Mouse (Mus musculus) urinary bladder, adult 2 months (tissue): ENCODE results near the gene Zfp160. TPM values are rescaled to one million over a fixed set of nuclear protein-coding genes. Genes with fewer than 3 reads are reported as not detected.
"Not testable (repeated sequence)": the region's sequence is repeated elsewhere in the genome, so short reads cannot be mapped to it uniquely, and the experiment has no call there.

Experiments
- DNase-seq: peaks from one replicate; pipeline ENCODE4 v3.0.0; 2022; ENCODE audit warnings: low spot score
- polyA plus RNA-seq: library from polyadenylated mRNA; depleted of rRNA; stranded (reverse); fragments of >200 nt; gene quantifications from 2 replicates; pipeline ENCODE4 v1.2.3, GENCODE M21; 2012; rRNA removed

Gene Zfp160
- polyA plus RNA-seq: 14.3 and 16.8 TPM in 2 replicates

DNA sequence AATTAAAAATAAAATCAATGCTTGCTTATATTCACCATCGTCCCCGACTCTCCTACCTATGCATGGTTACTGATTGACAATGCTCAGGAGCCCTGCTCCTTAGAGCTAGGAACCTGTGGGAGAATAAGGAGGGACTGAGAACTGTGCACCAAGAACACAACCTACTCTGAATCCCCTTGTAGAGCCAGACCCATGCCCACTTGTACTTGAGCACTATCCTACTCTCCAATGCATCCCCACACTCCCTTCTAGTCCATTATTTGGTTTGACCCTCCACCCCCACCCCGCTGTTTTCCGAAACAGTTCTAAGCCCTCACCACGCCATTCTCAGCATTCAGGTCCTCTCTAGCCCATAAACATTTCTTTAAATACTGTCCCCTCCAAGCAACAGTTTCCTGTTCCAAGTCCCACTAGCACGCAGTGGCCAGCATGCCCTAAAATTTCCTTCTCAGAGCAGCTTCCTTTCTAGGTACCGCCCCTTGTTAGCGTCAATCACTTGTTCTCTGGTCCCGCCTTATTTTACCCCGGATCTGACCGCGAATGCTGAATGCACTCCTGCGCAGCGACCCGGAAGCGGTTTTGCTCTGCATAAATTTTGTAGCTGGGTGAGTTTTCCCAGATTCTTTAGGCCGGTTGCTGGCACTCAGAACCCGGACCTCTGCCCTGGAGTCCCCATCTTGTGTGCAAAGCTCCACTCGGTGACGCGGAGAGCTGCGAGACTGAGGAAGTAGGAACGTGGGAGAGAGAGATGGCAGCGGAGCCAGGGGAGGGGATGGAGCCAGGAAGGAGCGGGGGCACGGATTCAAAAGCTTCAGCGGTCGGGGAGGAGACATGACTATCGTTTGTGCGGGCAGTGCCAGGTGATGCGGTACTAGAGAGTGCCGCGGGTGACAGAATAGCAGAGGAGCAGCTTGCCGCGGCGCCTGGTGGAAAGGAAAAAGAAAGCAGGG is at the start of gene Zfp160:
Gene Zfp160 (plus strand): TSS at position 522 of the 950 bp plus-strand sequence.
- DNase-seq: peak; percentile 69

GRCm38 (mm10) chr17:20960386-20960785 is 48.3 kb upstream of the Zfp160 start:
- DNase-seq: no peak

GRCm38 (mm10) chr17:20965421-20965820 is 43.3 kb upstream of the Zfp160 start:
- no peak for DNase-seq

GRCm38 (mm10) chr17:20966681-20967080 is 42.0 kb upstream of the Zfp160 start:
- no peak for DNase-seq

DNA sequence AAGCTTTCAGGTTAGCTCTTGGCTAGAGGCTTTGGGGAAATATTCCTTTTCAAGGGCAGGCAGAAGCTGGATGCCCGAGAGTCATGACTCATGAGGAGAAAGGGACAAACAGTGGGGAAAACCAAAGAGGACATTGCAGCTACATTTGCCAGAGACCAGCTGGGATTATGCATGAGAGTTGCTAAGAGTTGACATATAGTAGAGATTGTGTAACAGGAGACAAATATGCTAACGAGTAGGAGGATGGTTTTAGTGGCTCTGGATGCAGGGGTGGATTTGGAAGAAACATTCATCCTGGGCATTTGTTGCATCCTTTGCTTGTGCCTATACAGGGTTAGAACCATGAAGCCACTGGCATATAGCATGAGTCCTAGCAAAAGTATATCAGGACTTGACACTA is 15.0 kb upstream of the Zfp160 start:
- DNase-seq: no peak

GRCm38 (mm10) chr17:20996364-20996763 is 12.3 kb upstream of the Zfp160 start, which contains the start of gene Vmn1r233:
Vmn1r233 (minus strand) TSS chr17:20996464.
- DNase-seq: no peak

DNA sequence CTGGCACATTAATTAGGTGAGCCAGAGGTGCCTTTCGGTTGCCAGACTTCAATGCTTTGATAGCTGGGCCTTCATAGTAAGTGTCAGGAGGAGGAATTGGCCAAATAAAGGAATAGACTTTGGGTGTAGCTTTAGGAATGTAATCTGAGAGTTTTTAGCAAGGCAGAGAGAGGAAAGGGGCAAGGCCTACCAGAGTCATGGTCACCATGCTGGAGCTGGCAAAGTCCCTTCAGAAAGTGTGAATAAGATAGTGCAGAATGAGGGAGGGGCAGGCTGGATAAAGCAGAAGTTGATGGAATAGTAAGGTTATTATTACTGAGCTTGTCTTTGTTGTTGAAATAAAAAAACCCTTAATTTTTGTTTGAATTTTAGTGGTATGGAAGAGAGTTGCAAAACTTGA is 1.0 kb downstream of the Zfp160 start:
- no peak for DNase-seq

DNA sequence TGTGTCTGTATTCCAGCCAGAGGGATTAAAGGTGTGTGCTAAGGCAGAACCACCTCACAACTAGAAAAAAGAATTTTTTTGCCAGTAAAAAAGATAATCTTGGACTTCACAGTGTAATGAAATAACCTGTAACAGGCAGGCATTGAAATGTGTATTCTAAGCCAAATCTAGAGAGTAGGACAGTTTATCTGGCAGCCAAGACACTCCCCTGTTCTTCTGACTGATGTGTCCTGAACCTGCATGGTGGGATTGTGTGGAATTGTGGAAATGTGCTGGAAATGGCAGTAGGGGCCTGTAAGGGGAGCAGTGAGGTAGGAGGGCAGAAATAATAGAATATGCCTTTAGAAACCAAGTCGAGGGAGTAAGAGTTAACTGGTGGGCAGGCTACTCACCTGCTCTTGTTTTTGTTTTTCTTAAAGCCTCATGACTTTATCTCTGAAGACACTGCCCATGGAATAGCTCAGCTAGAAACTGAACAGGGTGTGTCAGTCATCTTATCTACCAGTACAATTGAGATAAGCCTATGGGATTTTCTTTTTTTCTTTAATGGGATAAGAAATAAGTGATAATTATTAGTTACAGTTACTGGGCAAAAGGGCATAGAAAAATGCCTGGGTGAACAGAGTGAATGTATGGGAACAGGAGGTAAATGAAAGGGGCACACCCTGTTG is 9.8 kb downstream of the Zfp160 start:
- DNase-seq: no peak

DNA sequence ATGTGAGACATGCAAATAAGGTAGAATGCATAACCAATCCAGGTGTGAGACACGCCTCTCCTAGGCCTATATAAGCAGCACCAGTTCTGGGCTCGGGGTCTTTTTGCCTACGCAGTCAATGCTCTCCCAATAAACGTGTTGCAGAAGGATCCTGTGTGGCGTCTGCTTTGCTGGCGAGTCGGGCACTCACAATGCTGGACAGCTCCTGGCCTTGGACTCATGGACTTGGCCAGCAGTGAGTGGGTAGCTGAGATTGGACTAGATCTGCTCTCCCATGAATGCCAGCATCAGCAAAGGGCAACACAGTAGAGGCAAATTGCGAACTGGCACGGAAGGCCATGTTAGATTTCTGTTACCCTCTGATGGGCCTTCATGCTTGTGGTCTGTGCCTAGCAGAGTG is 39.3 kb downstream of the Zfp160 start:
- not testable (repeated sequence) for DNase-seq

- no peak for DNase-seq
Observed at GRCm38 (mm10) chr17:21050901-21051300, 42.2 kb downstream of the Zfp160 start.

- DNase-seq: not testable (repeated sequence)
Observed at GRCm38 (mm10) chr17:21051341-21051740, 42.6 kb downstream of the Zfp160 start.

- DNase-seq: not testable (repeated sequence)
Observed at GRCm38 (mm10) chr17:21051919-21052318, 43.2 kb downstream of the Zfp160 start.

DNA sequence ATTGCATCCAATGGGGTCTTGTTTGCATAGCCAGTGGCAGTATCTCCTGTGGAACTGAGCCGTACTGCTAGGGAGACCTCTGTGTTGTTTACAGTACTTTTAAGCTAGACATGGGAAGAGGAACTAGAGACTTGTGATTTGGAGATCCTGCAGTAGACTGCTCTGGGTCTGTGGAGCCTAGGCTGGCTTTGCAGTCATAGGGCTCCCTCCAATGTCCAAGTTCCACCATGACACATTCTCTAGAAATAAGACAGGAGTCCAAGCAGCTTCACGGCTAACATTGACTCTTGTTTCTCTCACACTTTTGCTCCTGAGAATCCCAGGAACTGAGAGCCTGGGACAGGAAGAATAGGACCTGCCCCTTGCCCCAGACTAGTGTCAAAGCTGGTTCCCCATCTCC is 44.6 kb downstream of the Zfp160 start:
- no peak for DNase-seq

GRCm38 (mm10) chr17:21055111-21055510 is 46.4 kb downstream of the Zfp160 start:
- not testable (repeated sequence) for DNase-seq

GRCm38 (mm10) chr17:21065501-21065900 is 56.8 kb downstream of the Zfp160 start:
- no peak for DNase-seq

DNA sequence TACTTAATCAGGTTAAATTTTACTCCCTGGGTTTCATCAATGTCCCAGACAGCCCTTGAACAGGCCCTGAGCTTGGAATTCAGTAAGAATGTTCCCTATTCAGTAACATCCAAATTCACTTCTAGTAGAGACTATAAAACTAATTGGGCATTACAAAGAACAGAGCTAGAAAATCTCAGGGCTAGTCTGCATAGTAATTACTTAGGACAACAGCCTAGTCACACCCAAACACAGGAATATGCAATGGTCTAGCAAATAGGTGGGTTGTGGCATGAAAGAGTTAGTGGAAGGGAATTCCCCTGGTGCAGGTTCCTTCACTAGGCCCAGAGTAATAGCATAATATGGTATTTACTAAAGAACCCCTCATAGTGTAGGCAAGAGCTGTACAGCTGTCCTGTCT is 58.3 kb downstream of the Zfp160 start:
- no peak for DNase-seq

- not testable (repeated sequence) for DNase-seq
Observed at GRCm38 (mm10) chr17:21069443-21069842, 60.7 kb downstream of the Zfp160 start.

DNA sequence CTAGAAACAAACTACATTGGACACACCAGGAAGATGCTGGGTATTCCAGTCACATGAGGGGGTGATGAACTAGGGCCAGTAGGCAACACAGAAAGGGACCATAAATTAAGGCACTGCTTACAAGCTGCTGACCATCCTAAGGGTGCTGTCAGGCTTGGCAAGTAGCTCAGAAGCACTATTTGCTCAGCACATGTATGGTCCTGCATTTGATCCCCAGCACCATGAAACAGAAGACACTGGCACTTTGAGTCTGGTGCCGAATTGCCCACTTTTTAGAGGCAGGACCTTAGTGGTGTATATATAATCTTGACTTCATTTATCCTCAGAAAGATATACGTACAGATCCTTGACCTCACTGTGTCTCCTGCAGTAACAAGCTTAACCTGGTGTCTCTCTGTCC is 62.3 kb downstream of the Zfp160 start:
- DNase-seq: not testable (repeated sequence)
